Mouse (Mus musculus): ENCODE results near the gene Gm5114.
"Not testable (repeated sequence)": the region's sequence is repeated elsewhere in the genome, so short reads cannot be mapped to it uniquely, and the experiment has no call there.

Gm5114 gene

DNA sequence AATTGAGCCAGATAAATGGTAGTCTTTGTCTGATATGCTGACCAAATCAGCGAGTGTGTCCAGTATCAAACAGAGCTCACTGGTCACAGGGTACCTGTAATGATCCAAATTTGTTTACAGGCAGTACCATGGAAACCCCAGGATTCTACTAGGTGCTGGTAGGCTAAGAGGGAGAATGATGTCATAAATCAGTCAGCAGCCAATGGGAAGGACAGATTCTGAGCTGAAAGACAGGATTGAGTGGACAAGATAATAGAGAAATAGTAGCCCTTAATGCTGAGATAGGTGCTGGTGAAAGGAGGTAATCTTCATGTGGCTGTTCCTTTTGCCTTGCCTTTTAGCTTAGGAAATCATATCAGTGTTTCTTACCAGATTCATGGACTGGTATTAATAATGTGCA, at the start of gene Gm5114:
Gm5114 (minus strand) TSS at position 101 of the 400 bp plus-strand sequence.
- not testable (repeated sequence) for DNase-seq (ENCODE audit: low spot score)

DNA sequence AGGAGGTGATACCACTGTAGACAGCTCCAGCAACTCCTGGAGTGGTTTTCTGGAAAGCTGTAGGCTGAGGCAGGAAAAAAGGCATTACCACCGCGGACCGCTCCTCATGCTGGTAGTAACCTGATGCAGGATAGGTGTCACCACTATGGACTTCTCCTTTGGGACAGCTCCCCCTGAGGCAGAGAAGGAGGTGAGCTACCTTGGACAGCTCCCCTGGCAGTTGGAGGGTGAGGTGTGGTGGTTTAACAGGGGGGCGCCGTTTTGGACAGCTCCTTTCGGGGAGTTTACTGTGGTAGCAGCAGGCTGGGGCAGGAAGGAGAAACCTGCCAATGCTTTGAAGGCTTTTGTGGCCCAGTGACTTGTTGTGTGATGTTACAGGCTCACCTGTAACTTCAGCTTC, 42.8 kb upstream of the Gm5114 start:
- no peak for DNase-seq (ENCODE audit: low spot score)

DNA sequence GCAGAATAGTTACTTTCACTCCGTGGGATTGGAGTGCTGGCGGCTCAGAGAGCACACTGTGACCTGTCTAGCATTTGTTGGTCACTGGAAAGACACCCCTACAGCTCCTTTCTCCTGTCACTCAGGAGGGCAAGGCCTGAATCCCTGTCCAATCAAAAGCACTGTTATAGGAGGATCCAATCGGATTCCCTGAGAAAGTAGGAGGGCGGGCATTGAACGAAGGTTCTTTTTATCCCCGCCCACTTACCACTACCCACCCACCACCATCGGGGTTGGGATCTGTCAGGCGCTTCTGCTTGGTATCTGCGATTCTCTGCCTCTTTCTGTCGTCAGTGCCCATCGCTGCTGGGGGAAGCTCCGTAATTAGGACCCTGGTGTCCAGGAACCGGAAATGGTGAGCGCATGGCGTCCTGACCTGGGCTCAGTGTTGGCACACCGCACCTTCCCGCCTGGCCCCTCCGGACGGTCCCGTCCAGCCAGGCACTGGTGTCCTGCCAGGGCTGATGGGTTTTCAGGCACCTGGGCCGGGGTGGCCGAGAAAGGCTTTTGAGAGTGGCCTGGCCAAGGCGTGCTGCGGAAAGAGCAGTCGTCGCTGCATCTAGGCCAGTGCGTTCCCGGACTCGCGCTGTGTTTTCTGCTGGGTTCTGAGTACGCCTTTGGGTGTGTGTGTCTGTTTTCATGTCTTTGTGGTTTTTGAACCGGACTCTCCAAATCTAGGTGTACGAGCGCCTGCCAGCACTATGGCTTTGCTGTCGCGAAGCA, 36.5 kb upstream of the Gm5114 start:
- DNase-seq (ENCODE audit: low spot score): peak; percentile 90

- DNase-seq (ENCODE audit: low spot score): peak; percentile 9
Measured at GRCm38 (mm10) chr7:39448626-39449242, 35.8 kb upstream of the Gm5114 start.

DNA sequence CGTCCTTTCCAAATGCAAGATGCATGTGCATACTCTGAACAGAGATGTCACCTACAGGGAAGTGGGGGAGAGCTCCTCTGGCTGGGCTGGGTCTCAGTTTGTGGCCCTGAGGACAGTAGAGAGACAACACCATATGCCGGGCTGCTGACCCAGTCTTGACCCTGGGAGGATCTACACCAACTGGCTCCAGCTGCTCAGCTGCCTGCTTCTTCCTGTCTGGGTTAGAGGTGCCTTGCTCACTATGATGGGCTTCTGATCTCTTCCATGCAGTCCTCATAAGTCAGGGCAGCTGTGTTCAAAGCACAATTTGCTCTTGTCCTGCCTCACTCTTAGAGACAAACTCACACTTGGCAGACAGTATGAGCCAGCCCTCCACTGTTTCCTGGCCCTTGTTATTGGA, 28.3 kb upstream of the Gm5114 start:
- DNase-seq (ENCODE audit: low spot score): no peak

DNA sequence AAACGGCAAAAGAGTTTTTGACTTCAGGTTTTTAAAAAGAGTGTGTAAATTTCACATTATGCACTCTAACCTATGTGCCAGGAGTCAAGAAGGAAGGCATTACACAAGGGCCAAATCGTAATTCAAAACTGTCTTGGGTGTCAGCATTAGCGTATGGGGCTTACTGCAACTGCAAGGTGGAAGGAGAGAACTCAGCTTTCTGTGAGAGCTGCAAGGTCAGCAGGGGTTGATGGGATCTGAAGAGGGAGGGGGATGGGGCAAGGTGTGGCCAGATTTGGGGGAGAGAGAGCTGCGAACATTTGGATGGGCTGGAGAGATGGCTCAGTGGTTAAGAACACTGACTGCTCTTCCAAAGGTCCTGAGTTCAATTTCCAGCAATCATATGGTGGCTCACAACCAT, 27.4 kb upstream of the Gm5114 start:
- no peak for DNase-seq (ENCODE audit: low spot score)
